In genomic region chr2:35131991-35132661, GRCm38 (mm10) we compare ENCODE assay signal across 7 mouse cellular contexts. TPM values are rescaled to one million over a fixed set of nuclear protein-coding genes. Genes with fewer than 3 reads are reported as not detected.
A peak's percentile ranks its signal among the peaks of the same experiment; 100 is the strongest.
DNase-seq lines count a peak whose midpoint lies in the region; ATAC-seq lines count a peak whose summit lies in the region.

No protein-coding gene starts in this region.

- peak overlapping the region; percentile 70 for H3K4me2 ChIP-seq in intestine, embryonic 15.5 days (replicated peaks)

- H3K27ac ChIP-seq in intestine, embryonic 15.5 days, result peak overlapping the region; percentile 89
- H3K27ac ChIP-seq in midbrain, embryonic 10.5 days (replicated peaks), result peak overlapping the region; percentile 85

- H3K36me3 ChIP-seq in intestine, embryonic 15.5 days, result no peaks in the 10 kb centered on the region
- peaks cover 44% of the 10 kb centered on the region for H3K36me3 ChIP-seq in midbrain, embryonic 10.5 days

- peak overlapping the region; percentile 52 for H3K9ac ChIP-seq in intestine, embryonic 15.5 days

- H3K4me3 ChIP-seq in intestine, embryonic 15.5 days (replicated peaks), result peak overlapping the region; percentile 52
- H3K4me3 ChIP-seq in midbrain, embryonic 10.5 days, result peak overlapping the region; percentile 57

- ATAC-seq in intestine, embryonic 15.5 days, result peak; percentile 100

- DNase-seq in adrenal gland, adult 18-20 months (ENCODE audit: low spot score in 2 of 2), result peak; percentile 89 to 93
- peak; percentile 96 for DNase-seq in embryo, embryonic 11 days
- DNase-seq in gastrocnemius, postnatal 25 days, result peak; percentile 94
- DNase-seq in left cerebral cortex, postnatal 25 days (ENCODE audit: low spot score in 2 of 2), result peak; percentile 95 to 98
- peak; percentile 91 for DNase-seq in midbrain, embryonic 10.5 days (ENCODE audit: low spot score)
- peak; percentile 92 for DNase-seq in right cerebral cortex, postnatal 4 days

- H3K4me1 ChIP-seq in intestine, embryonic 15.5 days (replicated peaks), result peaks cover 5% of the 10 kb centered on the region; the same call in 1 of the 2 replicates
- H3K4me1 ChIP-seq in midbrain, embryonic 10.5 days, result peaks cover 19% of the 10 kb centered on the region

- no peaks in the 10 kb centered on the region for H3K9me3 ChIP-seq in intestine, embryonic 15.5 days
- H3K9me3 ChIP-seq in midbrain, embryonic 10.5 days (replicated peaks), result no peaks in the 10 kb centered on the region

- intact Hi-C loops in left cerebral cortex, postnatal 25 days (cut with DNase I), result no loop called here

- under 1% methylated on average over 21 of the region's 21 CpGs for WGBS in intestine, embryonic 15.5 days
- WGBS in midbrain, embryonic 10.5 days, result under 1% methylated on average over 21 of the region's 21 CpGs

- H3K27me3 ChIP-seq in intestine, embryonic 15.5 days (replicated peaks), result no peaks in the 10 kb centered on the region
- H3K27me3 ChIP-seq in midbrain, embryonic 10.5 days (ENCODE audit: low read depth, poor library complexity, severe bottlenecking), result no peaks in the 10 kb centered on the region

RNA-seq across cellular contexts. Expression of gene Cntrl, which starts 22.8 kb away (rescaled TPM):
- total RNA-seq in adrenal gland, adult 18-20 months (2021), result 10 to 100 TPM in 1 of 2 experiments, 1 to 10 TPM in 1; 7.7 to 11.4 TPM
- 1 to 10 TPM; 5.4 to 7.5 TPM for total RNA-seq in gastrocnemius, postnatal 25 days (2021)
- 20.0 and 21.3 TPM in 2 replicates for polyA plus RNA-seq in intestine, embryonic 15.5 days (2015; fragmentation: Nextera tagmentation; extraction: Ambion mirVana)
- 1 to 10 TPM; 7.1 to 8.6 TPM for total RNA-seq in left cerebral cortex, postnatal 25 days (2021)
- polyA plus RNA-seq in midbrain, embryonic 10.5 days (2016; fragmentation: Nextera tagmentation; extraction: Ambion mirVana), result 26.7 and 33.5 TPM in 2 replicates

RNA-seq across cellular contexts. Expression of gene AI182371, which starts 30.8 kb away (rescaled TPM):
- total RNA-seq in adrenal gland, adult 18-20 months (2021), result under 1 TPM in 1 of 2 experiments, not detected in 1; 0.46 TPM
- not detected for total RNA-seq in gastrocnemius, postnatal 25 days (2021)
- polyA plus RNA-seq in intestine, embryonic 15.5 days (2015; fragmentation: Nextera tagmentation; extraction: Ambion mirVana), result 0.64 and 0.70 TPM in 2 replicates
- under 1 TPM in 1 of 2 experiments, not detected in 1; 0.41 TPM for total RNA-seq in left cerebral cortex, postnatal 25 days (2021)
- 0.16 and 0.34 TPM in 2 replicates for polyA plus RNA-seq in midbrain, embryonic 10.5 days (2016; fragmentation: Nextera tagmentation; extraction: Ambion mirVana)

Comparison
In these comparisons a context has a peak if more than half of its experiments do, and no peak if none do; other contexts are left out.
1. Peak in every context shown above with its lines: DNase-seq, ATAC-seq, H3K4me3 ChIP-seq and H3K27ac ChIP-seq.